Mouse (Mus musculus) layer of hippocampus, adult 11-12 months (tissue): ENCODE data around the gene Slc44a3.

ENCODE experiments used
- DNase-seq: peaks from one replicate; pipeline ENCODE4 v3.0.0; 2022; ENCODE audit warnings: low spot score

Gene Slc44a3

DNA sequence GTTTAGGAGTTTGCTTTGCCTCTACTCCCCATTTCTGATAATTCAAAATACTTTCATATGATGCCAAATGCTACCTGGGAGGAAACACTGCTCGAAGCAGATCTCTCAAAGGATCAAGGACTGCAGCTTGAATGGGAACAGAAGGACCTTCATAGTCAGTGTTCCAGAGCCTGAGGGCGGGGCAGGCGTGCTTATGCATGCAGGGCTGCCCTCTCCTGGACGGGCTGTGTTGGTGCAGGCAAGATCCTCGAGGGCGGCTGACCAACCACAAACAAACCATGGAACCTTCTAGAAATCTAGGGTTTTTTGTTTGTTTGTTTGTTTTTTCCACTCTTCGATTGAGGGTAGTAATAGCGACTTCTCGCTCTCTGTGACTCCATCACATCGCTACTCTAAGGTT is 32.0 kb downstream of the Slc44a3 start:
- DNase-seq: peak; percentile 77

DNA sequence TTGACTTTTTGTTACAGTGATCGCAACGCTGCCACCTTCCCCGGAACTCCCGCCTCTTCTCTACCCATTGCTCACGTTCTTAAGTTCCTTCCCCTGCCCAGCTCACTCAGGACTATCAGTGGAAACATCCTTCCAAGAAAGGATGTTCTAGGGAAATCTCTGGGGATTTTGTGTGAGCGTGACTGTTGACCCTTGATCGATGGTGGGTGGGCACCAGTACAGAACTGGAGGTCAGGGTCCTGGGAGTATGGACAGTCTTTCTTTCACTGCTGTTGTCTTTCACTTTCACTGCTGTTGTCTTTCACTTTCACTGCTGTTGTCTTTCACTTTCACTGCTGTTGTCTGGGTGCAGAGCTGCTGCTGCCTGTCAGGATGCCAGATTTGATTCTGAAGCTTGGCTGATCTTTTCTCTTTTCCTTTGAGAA is 38.2 kb downstream of the Slc44a3 start:
- no peak for DNase-seq

DNA sequence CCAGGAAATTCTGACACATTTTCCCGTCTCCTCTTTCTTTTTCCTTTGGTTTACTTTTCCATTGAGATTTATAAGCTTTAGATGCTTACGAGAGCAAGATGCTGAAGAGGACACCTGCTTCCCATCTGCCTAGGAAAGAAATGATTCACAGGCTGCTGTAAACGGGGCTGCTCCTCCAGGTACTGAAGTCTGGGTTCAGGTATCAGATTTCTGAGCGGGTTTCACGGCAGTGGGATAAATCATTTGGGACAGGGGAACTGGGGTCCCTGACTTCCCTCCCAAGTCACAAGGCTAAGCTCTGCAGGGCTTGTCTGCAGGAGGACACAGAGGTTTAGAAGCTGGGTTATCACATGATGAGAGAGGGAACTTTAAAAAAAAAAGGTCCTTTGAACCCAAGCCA is 40.2 kb downstream of the Slc44a3 start:
- no peak for DNase-seq

DNA sequence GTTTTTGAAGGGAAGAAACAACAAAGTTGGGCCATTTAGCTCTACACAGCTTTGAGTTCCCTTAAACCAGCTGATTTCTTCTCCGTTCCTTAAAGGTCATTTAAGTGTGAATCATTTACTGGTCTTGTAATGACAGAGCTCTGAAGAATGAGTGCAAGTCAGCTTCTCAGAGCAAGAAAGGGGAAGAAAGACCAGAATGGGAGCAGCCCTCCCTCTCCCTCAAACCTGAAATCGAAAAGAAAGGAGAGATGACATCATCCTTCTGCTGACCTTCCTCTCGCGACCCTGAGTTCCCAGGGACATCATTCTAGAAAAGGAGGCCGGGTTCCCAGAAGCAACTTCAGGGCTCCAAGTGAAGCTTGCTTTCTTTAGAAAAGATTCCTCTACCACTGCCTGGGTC is 41.3 kb downstream of the Slc44a3 start:
- no peak for DNase-seq

DNA sequence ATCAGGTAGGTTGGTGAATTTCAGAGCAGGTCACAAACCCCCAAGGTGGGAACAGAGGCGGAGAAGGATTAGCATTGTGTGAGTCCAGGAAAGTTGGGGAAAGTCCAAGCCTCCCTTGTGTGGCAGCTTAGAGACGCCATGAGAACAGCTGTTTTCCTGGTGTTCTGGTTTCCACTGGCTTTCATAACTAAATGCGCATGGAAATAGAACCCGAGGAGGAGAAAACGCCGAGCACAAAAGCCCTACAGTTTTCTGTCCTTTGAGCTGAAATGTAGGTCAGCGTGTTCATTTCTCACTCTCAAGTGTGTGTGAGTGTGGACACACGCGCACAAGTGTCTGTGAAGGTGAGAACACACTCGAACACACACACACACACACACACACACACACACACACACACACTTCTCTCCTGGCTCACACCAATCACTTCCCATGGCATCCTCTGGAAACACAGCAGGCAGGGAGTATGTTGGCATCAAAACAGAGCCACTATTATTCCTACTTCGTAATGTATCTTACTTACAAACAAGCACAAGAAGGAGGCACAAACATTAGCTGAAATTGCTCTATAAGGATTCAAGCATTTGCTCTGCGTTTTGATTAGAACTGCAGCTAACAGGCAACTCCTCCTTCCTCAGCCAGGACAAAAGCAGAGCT is 42.6 kb downstream of the Slc44a3 start:
- peak; percentile 56 for DNase-seq

DNA sequence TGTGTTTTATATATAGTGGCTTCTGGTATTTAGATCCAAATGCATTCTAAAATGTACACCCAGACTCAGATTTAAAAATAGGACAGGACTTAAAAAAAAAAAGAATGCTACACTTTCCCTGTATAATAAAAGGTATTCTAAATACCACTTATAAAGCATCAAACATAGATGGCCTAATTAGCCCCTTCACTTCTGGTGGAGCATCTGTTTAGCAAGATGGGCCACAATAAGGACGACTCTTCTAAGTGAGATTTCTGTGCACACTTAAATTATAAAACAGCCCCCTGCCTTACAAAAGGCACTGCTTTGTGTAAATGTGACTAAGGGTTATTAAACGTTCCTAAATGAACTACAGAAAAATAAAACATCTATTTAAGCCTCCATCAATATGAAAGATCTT is 47.0 kb downstream of the Slc44a3 start:
- DNase-seq: no peak

DNA sequence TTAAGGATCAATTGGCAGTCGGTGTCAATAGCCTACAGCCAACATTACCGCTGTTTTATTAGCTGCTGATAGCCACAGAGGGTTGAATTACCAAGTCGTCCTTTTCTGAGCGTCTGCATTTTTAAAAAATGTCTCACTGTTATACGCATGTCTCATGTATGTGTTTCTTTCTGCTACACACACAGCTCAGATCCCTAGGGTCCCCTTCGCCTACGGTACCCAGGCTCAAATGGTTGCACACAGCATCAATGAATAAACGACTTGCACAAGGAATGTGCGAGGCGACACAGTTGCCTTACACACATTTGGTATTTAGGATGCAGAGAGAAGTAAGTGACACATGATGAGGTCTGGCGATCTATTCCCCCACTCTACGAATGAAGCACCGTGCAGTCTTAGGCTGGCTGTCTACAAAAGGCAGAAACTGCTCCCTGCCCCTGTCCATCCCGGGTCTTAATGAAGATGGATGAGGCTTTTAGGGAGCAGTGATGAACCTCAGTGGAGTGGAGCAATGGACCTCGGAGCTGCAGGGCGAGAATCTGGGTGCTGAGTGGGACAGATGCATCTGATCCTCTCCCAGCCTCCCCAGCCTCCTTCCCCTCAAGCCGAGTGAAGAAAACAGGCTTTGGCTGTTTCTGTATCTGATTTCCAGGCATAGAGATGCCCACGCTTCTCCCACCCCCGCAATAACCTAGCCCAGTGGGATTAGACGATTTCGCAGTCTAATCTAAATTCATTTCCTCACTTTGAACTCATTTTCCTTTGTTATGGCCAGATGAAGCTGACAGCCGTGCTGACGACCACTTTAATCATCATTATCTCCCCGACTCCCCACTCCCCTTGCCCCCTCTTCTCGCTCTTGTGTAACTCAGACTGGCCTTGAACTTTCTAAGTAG is 48.7 kb downstream of the Slc44a3 start:
- DNase-seq: no peak

DNA sequence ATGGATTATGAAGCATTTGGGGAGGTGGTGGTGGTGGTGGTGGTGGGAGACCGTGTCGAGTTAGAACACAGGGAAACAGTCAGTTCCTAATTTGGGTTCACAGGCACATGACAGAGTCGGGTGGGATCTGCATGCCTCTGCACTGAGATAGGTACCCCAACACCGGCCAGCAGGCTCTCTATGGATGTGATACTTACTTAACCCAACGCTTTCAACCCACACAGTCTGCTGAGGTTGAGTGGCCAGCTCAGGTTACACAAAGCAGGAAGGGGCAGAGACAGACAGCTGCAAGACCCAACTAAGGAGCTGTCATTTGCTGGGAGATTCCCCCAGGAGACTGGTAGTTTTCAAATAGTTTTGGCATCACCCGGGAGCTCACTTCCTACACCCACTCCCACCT is 50.6 kb downstream of the Slc44a3 start:
- DNase-seq: no peak

DNA sequence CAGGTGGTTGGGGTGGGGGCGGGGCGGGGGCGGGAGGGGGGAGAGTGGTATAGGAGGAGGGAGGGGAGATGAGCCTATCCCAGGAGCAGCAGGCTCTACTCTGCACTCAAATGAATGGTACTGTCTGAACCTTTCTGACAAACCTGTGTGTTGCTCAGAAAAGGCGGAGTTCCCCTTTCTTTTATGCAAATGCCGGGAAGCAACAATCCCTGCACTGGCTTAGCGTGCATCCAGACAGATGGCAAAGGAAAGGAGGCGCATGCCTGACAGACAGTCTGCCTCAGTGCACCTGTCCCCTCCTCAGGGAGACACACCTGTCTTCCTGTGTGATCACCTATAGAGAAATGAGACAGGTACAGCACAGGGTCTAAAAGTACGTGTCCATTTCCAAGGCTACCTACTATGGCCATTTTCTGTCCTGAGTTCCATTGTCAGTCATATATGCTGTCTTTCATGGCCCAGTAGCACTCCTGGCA is 51.2 kb downstream of the Slc44a3 start:
- no peak for DNase-seq

DNA sequence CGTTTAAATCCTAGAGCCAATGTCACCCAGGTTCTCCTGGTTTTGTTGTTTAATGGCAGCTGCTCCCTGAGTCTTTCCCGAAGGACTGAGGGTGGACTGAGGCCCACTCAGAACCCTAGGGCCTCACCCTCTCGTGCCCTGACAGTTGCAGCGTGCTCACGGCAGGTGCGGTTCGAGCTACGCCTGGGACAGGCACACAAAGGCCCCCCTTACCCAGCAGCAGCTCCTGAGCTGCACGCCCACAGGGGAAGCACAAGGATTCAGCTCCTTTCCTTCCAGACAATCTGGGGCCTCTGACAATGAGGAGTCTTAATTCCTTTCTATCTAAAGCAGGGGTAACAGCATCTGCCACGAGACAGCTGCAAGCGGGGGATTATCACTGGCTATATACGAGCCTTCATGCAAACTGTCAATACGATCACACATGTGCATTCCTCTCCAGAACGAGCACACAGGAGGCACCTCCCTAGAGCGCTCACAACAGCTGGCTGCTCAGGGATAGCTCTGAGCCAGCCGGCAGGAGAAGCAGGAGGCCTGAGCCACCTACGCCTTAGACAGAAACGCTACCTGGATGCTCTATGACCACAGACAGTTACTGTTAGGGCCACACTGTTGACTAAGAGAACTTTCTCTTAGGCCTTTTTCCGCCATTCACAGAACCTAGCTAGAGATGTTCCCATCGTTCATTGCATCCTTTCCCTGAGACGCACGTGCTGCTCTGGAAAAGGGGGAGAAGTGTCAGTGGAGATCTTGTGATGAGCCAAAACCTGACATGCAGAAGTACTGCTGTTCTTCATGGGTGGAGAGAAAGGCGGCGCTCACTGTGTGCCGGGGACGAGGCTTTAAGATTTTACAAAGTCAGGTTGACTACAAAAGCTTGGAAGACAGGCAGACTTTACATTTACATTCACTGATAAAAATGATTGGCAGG is 51.9 kb downstream of the Slc44a3 start:
- DNase-seq: no peak

DNA sequence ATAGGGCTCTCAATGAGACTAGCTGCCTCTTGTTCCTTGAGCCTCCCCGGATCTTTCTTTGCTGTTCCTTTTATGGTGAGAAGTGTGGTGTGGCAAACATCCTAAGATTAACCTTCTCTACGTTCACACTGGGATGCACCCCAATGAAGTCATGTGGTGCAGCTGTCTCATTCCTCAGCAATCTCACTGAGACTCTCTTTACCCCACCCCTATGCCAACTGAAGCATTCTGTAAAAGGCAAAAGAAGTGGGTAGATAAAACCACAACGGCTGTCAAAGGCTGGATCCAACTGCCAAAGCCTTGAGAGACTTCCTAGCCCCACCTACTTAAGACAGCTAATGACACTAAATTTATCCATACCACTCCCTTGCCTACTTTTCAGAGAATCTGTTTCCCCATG is 57.5 kb downstream of the Slc44a3 start:
- DNase-seq: no peak

DNA sequence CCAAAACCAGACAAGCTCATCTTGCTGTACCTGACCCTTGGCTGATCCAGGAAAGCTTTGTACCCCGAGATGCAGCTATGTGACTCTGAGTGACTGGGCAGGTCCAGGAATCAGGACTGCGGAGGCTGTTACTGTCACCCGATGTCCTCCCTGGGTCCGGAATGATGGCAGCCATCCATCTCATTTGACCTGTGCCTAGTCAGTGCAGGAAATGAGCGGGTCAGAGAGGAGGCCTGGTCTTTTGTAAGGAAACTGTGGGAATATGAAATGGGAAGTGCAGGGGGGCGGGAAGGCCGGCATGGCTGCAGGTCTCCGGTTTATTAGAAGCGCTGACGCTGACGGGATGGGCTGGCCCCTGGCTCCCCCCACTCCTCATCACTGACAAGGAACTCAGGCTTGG is 60.5 kb downstream of the Slc44a3 start:
- no peak for DNase-seq

DNA sequence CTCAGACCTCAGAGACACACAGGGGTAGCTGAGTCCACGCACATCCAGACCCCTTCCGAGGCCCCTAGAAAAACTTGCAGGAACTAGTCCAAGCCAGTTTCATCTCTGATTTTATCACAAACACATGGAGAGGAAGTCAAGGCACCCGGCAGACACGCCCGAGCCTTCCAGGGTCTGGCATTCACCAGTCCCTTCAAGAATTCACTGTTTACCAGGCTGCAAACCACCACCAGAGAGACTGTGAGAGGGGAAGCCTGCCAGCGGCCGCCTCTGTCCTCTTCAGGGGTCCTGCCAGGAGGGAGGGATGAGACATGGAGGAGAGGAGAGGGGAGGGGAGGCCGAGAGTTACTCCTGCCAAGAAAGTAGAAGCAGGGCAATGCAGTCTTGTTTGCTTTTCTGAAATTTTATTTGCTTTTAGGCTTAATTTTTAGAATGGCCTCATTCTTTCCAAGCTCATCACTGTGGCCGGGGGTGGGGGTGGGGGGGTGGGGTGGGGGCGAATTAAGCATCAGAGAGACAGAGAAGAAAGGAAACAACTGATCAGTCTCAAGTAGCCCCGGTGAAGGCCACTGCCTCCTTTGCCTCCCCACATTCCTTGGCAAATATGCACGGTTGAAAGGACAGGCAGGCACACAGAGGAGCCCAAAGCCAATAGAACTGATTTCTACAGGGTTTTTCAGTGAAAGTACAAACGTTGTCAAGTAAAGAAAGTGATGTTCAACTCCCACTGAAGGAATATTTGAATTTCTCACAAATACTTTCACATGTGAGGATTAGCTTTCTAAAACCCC is 62.8 kb downstream of the Slc44a3 start:
- no peak for DNase-seq

DNA sequence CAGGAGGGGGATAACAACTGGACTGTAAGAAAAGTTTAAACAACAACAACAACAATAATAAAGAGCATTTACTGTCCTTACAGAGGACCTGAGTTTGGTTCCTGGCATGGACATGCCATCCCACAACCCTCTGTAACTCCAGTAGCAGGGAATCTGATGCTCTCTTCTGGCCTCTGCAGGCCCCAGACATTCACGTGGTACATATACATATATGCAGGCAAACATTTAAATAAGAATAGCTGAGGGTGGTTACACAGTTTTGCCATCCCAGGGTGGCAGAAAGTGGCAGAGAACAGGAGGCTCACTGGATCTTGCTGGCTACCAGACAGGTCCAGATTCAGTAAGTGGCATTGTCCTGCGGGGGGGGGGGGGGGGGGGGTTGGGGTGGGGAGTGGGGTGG is 64.1 kb downstream of the Slc44a3 start:
- DNase-seq: no peak

DNA sequence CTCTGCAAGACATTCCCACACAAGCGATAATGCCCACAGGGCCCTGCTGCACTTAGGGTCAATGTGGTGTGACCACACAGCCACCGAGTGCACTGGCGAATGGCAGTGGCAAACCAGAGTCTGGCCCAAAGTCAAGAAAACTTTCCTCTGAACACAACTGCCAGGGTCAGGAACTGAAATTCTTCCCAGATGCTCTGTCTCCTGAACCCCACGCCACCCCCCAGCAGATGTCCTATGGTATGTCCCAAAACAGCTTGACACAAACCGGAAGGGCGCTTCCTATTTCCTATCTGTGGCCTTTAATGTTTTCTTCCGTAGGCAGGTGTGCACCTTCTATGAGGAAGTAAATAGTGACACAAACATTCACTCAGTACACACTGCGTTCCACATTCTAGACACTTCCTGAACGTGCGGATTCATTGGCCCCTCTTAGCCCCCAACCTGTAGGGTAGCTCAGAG is 65.1 kb downstream of the Slc44a3 start:
- DNase-seq: no peak

DNA sequence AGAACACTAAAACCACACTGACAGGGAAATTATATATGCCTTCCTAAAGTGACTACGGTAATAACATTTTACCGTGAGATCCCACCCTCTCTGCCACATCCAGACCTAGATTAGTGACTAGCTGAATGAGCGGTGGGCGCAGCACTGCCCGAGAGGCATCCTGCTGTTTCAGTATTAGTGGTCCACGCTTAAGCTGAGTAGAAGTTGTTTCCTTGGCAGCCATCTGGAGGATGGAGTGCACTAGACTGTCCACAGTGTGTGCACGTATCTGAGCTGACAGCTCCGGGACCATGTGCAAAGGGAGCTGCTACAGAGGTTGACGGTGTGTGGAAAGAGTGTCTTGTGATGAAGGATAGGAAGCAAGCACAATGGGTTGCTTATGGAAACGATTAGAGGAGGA is 66.4 kb downstream of the Slc44a3 start:
- no peak for DNase-seq

DNA sequence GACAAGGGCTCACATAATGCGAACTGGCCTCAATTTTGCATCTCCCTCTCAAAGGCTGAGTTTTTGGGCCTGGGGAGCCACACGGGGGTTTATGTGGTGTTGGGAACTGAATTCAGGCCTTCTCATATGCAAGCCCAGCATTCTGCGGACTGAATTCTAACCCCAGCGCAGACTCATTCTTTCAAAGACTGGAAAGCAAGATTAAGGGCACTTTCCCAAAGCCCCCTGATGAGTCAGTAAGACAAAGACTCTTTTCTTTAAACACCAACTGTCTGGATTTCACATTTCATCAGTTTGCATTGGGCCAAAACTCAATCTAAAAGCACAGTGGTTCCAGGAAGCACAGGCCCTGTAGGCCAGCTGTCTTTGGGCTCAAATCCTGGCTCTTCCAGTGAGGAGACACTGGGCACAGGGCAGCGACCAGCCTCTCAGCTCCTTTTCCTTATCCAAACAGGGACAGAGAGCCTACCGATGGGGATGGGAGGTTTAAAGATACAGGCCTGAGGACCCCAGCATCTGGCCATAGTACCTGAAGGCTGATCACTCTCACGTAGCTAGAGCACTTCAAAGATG is 67.4 kb downstream of the Slc44a3 start:
- DNase-seq: no peak

DNA sequence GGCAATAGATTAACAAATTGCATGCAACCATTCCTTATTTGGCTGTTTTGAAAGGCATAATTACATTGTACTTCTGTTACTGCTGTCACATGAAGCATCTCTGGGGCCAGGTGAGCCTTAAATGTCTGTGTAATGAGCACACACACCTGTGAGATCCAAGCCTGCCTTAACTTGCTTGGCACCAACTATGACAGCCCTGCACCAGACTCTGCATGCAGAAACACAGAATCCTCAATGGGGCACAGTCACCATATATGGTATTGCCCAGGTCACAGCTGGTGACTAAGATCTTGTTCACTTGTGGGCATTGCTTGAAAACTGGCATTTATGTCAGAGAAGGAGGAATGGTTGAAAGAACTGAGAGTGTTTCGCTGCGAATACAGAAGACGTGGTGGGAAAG is 69.4 kb downstream of the Slc44a3 start:
- no peak for DNase-seq

DNA sequence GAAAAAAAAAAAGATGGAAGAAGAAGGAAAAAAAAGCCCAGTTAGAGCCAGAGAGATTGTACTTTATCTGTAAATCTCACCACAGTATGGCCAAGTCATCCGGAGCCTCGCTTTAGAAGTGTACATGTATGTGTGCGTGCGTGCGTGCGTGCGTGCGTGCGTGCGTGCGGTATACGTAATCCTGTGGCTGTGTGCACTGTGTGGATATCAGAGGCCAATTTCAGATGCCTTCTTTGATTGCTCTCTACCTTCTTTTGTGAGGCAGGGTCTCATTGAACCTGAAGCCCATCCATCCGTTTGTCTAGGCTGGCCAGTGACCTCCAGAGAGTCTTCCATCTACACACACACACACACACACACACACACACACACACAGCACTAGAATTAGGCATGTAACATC is 70.7 kb downstream of the Slc44a3 start:
- DNase-seq: no peak

DNA sequence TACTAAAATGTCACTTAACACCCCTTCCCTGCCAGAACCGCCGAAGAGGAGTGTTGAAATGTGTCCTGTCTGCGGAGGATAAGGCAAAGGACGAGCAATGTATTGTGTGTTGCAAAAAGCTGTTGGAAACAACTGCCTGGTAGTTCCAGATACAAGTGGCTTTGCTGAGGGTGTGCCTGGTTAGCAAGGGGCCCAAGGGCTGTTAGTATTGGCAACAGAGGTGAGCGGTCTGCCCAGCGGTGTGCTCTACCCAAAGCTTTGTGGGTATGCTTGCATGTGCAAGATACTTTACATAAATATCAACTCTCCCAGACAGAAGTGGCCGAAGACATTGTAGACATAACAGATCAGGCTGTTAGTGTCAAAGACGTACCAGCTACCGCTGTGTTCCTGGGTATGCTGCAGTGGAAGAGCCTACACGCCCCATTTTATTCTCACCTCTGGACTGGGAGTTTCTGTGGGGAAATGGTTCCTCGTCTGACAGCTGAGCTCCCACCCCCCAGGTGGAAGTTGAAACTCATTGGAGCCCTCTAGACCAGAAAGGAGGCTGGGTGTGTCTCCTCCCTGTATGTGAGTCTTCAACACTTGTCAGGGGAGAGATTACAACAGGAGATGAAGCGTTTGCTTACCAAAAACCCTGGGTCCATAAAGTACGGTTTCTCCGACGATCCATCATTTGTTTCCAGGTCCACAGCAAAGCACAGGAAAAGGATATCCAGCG is 71.6 kb downstream of the Slc44a3 start:
- DNase-seq: no peak
